Mouse (Mus musculus): ENCODE measurements around the gene Tubb2a.

GRCm38 (mm10) chr13:34076561-34077491 lies 981 bp downstream of the Tubb2a start:
- TF ChIP-seq CTCF (IDR thresholded peaks at IDR 0.05; ENCODE audit: extremely low read depth, insufficient read depth, low read length) (no peak), POLR2A (IDR thresholded peaks at IDR 0.05; ENCODE audit: extremely low read depth, insufficient read depth, low read length) (peak; percentile 66; the same call in 1 of the 2 replicates)
